Mouse (Mus musculus): ENCODE measurements around the gene Ubqln5. TPM values are rescaled to one million over a fixed set of nuclear protein-coding genes. Genes with fewer than 3 reads are reported as not detected.

The Ubqln5 gene
- polyA plus RNA-seq (2016; fragmentation: Nextera tagmentation; extraction: Ambion mirVana) = not detected in 2 replicates

- no peaks in the 10 kb centered on the region for H3K4me1 ChIP-seq
- WGBS = 93% methylated on average over 5 of the region's 5 CpGs
Observed at GRCm38 (mm10) chr7:104129726-104130125, at the start of gene Ubqln5. Ubqln5 (minus strand) TSS chr7:104129826.

GRCm38 (mm10) chr7:104179074-104179473, 49.4 kb upstream of the Ubqln5 start:
- 80% methylated on average over 1 of the region's 1 CpGs for WGBS
- H3K27me3 ChIP-seq = no peaks in the 10 kb centered on the region
- H3K4me2 ChIP-seq (replicated peaks) = no peak overlapping the region
- no peak overlapping the region for H3K27ac ChIP-seq
- H3K9ac ChIP-seq = no peak overlapping the region
- no peaks in the 10 kb centered on the region for H3K36me3 ChIP-seq
- H3K4me1 ChIP-seq = no peaks in the 10 kb centered on the region
- ATAC-seq (ENCODE audit: low FRiP score) = no peak
- H3K4me3 ChIP-seq = no peak overlapping the region
- H3K9me3 ChIP-seq (replicated peaks) = no peaks in the 10 kb centered on the region

More at GRCm38 (mm10) chr7:104129726-104130125, at the start of gene Ubqln5:
- H3K9ac ChIP-seq = no peak within 1 kb of the TSS
- no peak for ATAC-seq (ENCODE audit: low FRiP score)
- H3K27me3 ChIP-seq = no peaks in the 10 kb centered on the region
- no peak within 1 kb of the TSS for H3K4me3 ChIP-seq
- no peaks in the 10 kb centered on the region for H3K9me3 ChIP-seq (replicated peaks)
- no peak within 1 kb of the TSS for H3K4me2 ChIP-seq (replicated peaks)
- no peaks in the 10 kb centered on the region for H3K36me3 ChIP-seq
- H3K27ac ChIP-seq = no peak within 1 kb of the TSS

- Histone ChIP-seq H3K9ac (no peak overlapping the region), H3K27ac (no peak overlapping the region), H3K9me3 (replicated peaks) (no peaks in the 10 kb centered on the region), H3K4me1 (no peaks in the 10 kb centered on the region), H3K27me3 (no peaks in the 10 kb centered on the region), H3K36me3 (no peaks in the 10 kb centered on the region), H3K4me3 (no peak overlapping the region), H3K4me2 (replicated peaks) (no peak overlapping the region)
- ATAC-seq (ENCODE audit: low FRiP score) = no peak
- WGBS = 73% methylated on average over 5 of the region's 5 CpGs
Observed at GRCm38 (mm10) chr7:104178422-104179054, 48.9 kb upstream of the Ubqln5 start.

- Histone ChIP-seq H3K27me3 (no peaks in the 10 kb centered on the region), H3K4me3 (no peak overlapping the region), H3K9ac (no peak overlapping the region), H3K36me3 (no peaks in the 10 kb centered on the region), H3K4me1 (no peaks in the 10 kb centered on the region), H3K9me3 (replicated peaks) (no peaks in the 10 kb centered on the region), H3K4me2 (replicated peaks) (no peak overlapping the region), H3K27ac (no peak overlapping the region)
- 12% methylated on average over 1 of the region's 1 CpGs for WGBS
- ATAC-seq (ENCODE audit: low FRiP score) = no peak
Observed at GRCm38 (mm10) chr7:104175085-104175484, 45.5 kb upstream of the Ubqln5 start.

GRCm38 (mm10) chr7:104169634-104170204, 40.1 kb upstream of the Ubqln5 start:
- Histone ChIP-seq H3K36me3 (no peaks in the 10 kb centered on the region), H3K4me2 (replicated peaks) (no peak overlapping the region), H3K9ac (no peak overlapping the region), H3K4me3 (no peak overlapping the region), H3K27ac (no peak overlapping the region), H3K9me3 (replicated peaks) (no peaks in the 10 kb centered on the region), H3K4me1 (no peaks in the 10 kb centered on the region), H3K27me3 (no peaks in the 10 kb centered on the region)
- 76% methylated on average over 6 of the region's 6 CpGs for WGBS
- no peak for ATAC-seq (ENCODE audit: low FRiP score)

GRCm38 (mm10) chr7:104167105-104167504, 37.5 kb upstream of the Ubqln5 start:
- WGBS = 85% methylated on average over 6 of the region's 6 CpGs
- Histone ChIP-seq H3K27ac (no peak overlapping the region), H3K4me2 (replicated peaks) (no peak overlapping the region), H3K4me1 (no peaks in the 10 kb centered on the region), H3K9me3 (replicated peaks) (no peaks in the 10 kb centered on the region), H3K36me3 (no peaks in the 10 kb centered on the region), H3K4me3 (no peak overlapping the region), H3K27me3 (no peaks in the 10 kb centered on the region), H3K9ac (no peak overlapping the region)
- ATAC-seq (ENCODE audit: low FRiP score) = no peak

- no peak within 1 kb of the TSS for H3K27ac ChIP-seq
- no peaks in the 10 kb centered on the region for H3K36me3 ChIP-seq
- 80% methylated on average over 2 of the region's 2 CpGs for WGBS
- no peaks in the 10 kb centered on the region for H3K4me1 ChIP-seq
- H3K27me3 ChIP-seq = no peaks in the 10 kb centered on the region
- H3K9me3 ChIP-seq (replicated peaks) = no peaks in the 10 kb centered on the region
- H3K9ac ChIP-seq = no peak within 1 kb of the TSS
- no peak within 1 kb of the TSS for H3K4me3 ChIP-seq
- no peak for ATAC-seq (ENCODE audit: low FRiP score)
- H3K4me2 ChIP-seq (replicated peaks) = no peak within 1 kb of the TSS
Observed at GRCm38 (mm10) chr7:104150456-104150855, 20.8 kb upstream of the Ubqln5 start, which contains the start of gene Ubqlnl. Ubqlnl (minus strand) TSS chr7:104150556.

- H3K4me3 ChIP-seq = no peak within 1 kb of the TSS
- H3K36me3 ChIP-seq = no peaks in the 10 kb centered on the region
- H3K4me2 ChIP-seq (replicated peaks) = no peak within 1 kb of the TSS
- no peak within 1 kb of the TSS for H3K27ac ChIP-seq
- no peak for ATAC-seq (ENCODE audit: low FRiP score)
- H3K4me1 ChIP-seq = no peaks in the 10 kb centered on the region
- 80% methylated on average over 3 of the region's 3 CpGs for WGBS
- H3K9ac ChIP-seq = no peak within 1 kb of the TSS
- H3K27me3 ChIP-seq = no peaks in the 10 kb centered on the region
- H3K9me3 ChIP-seq (replicated peaks) = no peaks in the 10 kb centered on the region
Observed at GRCm38 (mm10) chr7:104143179-104143578, 13.6 kb upstream of the Ubqln5 start, which contains the start of gene Ubqln3. Ubqln3 (minus strand) TSS chr7:104143279.

GRCm38 (mm10) chr7:104137305-104137704, 7.7 kb upstream of the Ubqln5 start, which contains the start of gene Olfr643:
Olfr643 (minus strand) TSS chr7:104137405.
- 91% methylated on average over 5 of the region's 5 CpGs for WGBS
- no peak for ATAC-seq (ENCODE audit: low FRiP score)
- no peaks in the 10 kb centered on the region for H3K4me1 ChIP-seq
- H3K9me3 ChIP-seq (replicated peaks) = no peaks in the 10 kb centered on the region
- H3K4me2 ChIP-seq (replicated peaks) = no peak within 1 kb of the TSS
- no peak within 1 kb of the TSS for H3K9ac ChIP-seq
- H3K4me3 ChIP-seq = no peak within 1 kb of the TSS
- H3K27me3 ChIP-seq = no peaks in the 10 kb centered on the region
- H3K27ac ChIP-seq = no peak within 1 kb of the TSS
- no peaks in the 10 kb centered on the region for H3K36me3 ChIP-seq

- Histone ChIP-seq H3K9me3 (replicated peaks) (no peaks in the 10 kb centered on the region), H3K27ac (no peak within 1 kb of the TSS), H3K4me2 (replicated peaks) (no peak within 1 kb of the TSS), H3K4me1 (no peaks in the 10 kb centered on the region), H3K9ac (no peak within 1 kb of the TSS), H3K27me3 (no peaks in the 10 kb centered on the region), H3K36me3 (no peaks in the 10 kb centered on the region), H3K4me3 (no peak within 1 kb of the TSS)
- no peak for ATAC-seq (ENCODE audit: low FRiP score)
Observed at GRCm38 (mm10) chr7:104104757-104104972, 25.0 kb downstream of the Ubqln5 start, which contains the start of gene Olfr646. Olfr646 (plus strand) TSS chr7:104104873.

GRCm38 (mm10) chr7:104103913-104104756, 25.5 kb downstream of the Ubqln5 start:
- no peaks in the 10 kb centered on the region for H3K9me3 ChIP-seq (replicated peaks)
- ATAC-seq (ENCODE audit: low FRiP score) = no peak
- H3K27me3 ChIP-seq = no peaks in the 10 kb centered on the region
- H3K27ac ChIP-seq = no peak overlapping the region
- no peaks in the 10 kb centered on the region for H3K36me3 ChIP-seq
- WGBS = 60% methylated on average over 4 of the region's 4 CpGs
- no peak overlapping the region for H3K4me2 ChIP-seq (replicated peaks)
- H3K4me3 ChIP-seq = no peak overlapping the region
- H3K9ac ChIP-seq = no peak overlapping the region
- H3K4me1 ChIP-seq = no peaks in the 10 kb centered on the region

GRCm38 (mm10) chr7:104085365-104085764, 44.3 kb downstream of the Ubqln5 start, which contains the start of gene Olfr645:
Olfr645 (minus strand) TSS chr7:104085465.
- WGBS = 94% methylated on average over 1 of the region's 1 CpGs
- no peak within 1 kb of the TSS for H3K4me3 ChIP-seq
- no peak within 1 kb of the TSS for H3K27ac ChIP-seq
- no peak within 1 kb of the TSS for H3K4me2 ChIP-seq (replicated peaks)
- H3K9me3 ChIP-seq (replicated peaks) = no peaks in the 10 kb centered on the region
- no peak for ATAC-seq (ENCODE audit: low FRiP score)
- no peak within 1 kb of the TSS for H3K9ac ChIP-seq
- H3K4me1 ChIP-seq = no peaks in the 10 kb centered on the region
- no peaks in the 10 kb centered on the region for H3K36me3 ChIP-seq
- no peaks in the 10 kb centered on the region for H3K27me3 ChIP-seq
